Mouse (Mus musculus) heart, adult 2 months (tissue): Measurements from ENCODE around the gene Igfbp1.

Experiments used
- CTCF ChIP-seq: fragments of 200-600 bp; IDR thresholded peaks from 2 replicates; pipeline ENCODE4 v1.8.1; 2022; ENCODE audit warnings: antibody characterized with exemption, mild to moderate bottlenecking, moderate library complexity
- EP300 ChIP-seq: fragments of 200-500 bp; IDR thresholded peaks from 2 replicates; pipeline ENCODE4 v1.6.1; 2011; ENCODE audit warnings: low read depth, low read length, control low read depth; ENCODE audit not compliant: insufficient read depth
- POLR2A ChIP-seq: fragments of 200-500 bp; IDR thresholded peaks from 2 replicates; pipeline ENCODE4 v1.6.1; 2011; ENCODE audit warnings: mild to moderate bottlenecking, low read depth, low read length, control low read depth; ENCODE audit not compliant: insufficient read depth

DNA sequence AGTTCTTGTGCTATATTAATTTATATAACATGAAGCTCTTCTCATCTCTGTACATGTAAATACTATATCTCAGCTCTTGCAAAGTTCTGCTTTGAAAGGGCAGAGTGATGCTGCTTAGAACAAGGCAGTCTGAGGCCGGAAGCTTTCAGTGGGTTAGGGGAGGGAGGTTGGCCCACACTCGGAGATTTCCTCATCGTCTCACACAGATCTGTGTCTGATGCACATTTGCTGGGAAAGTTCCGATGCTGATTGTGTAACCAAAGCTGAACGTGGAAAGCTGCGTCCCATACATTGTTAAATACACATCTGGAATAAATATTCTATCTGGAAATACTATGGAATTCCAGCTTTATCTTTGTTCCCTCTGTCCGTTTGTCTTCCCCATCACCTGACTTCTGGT lies 4.6 kb downstream of the Igfbp1 start:
- no peak for TF ChIP-seq CTCF
- no peak for TF ChIP-seq EP300
- no peak for TF ChIP-seq POLR2A
